Mouse (Mus musculus): ENCODE data around the gene Dao.

- TF ChIP-seq CTCF (IDR thresholded peaks at IDR 0.05; ENCODE audit: low read depth, low read length) (no peak), POLR2A (IDR thresholded peaks at IDR 0.05; ENCODE audit: borderline replicate concordance, low read depth, low read length) (no peak)
Observed at GRCm38 (mm10) chr5:113980511-113980910, 23.0 kb upstream of the Dao start.

All from bone marrow macrophage, adult 2 months (primary cell).